Comparison of ENCODE assay signal across 8 mouse cellular contexts in genomic region chr13:44733373-44734111, GRCm38 (mm10). TPM values are rescaled to one million over a fixed set of nuclear protein-coding genes. Genes with fewer than 3 reads are reported as not detected.
DNase-seq lines count a peak whose midpoint lies in the region; ATAC-seq and TF ChIP-seq lines count a peak whose summit lies in the region.

No protein-coding gene starts in this region.

- WGBS in hindbrain, embryonic 12.5 days = 0% methylated on average over 57 of the region's 71 CpGs

- DNase-seq in Patski (ENCODE audit: low read depth, low spot score) = no peak
- DNase-seq in cerebellum, postnatal 10 days = peak; percentile 89 to 90
- peak; percentile 59 to 72 for DNase-seq in frontal cortex, postnatal 10 days (ENCODE audit: low spot score in 2 of 2)
- DNase-seq in left cerebral cortex, adult 11 months (ENCODE audit: low spot score) = peak; percentile 47
- peak; percentile 91 to 92 for DNase-seq in lung, postnatal 4 days
- DNase-seq in retina, postnatal 1 day = peak; percentile 92
- peak; percentile 74 for DNase-seq in urinary bladder, adult 18-20 months (ENCODE audit: low spot score in 2 of 2)

- H3K36me3 ChIP-seq in hindbrain, embryonic 12.5 days = no peaks in the 10 kb centered on the region

- H3K27ac ChIP-seq in hindbrain, embryonic 12.5 days = peak overlapping the region; percentile 64

- no peak for TF ChIP-seq CTCF in Patski (IDR thresholded peaks at IDR 0.05)

- ATAC-seq in Patski = peak; percentile 51
- ATAC-seq in hindbrain, embryonic 12.5 days (ENCODE audit: low FRiP score) = peak; percentile 39

- peak overlapping the region; percentile 77 for H3K9ac ChIP-seq in hindbrain, embryonic 12.5 days

- H3K27me3 ChIP-seq in Patski = no peaks in the 10 kb centered on the region
- H3K27me3 ChIP-seq in hindbrain, embryonic 12.5 days = no peaks in the 10 kb centered on the region

- H3K4me3 ChIP-seq in hindbrain, embryonic 12.5 days = peak overlapping the region; percentile 74

- CTCF ChIA-PET in Patski (lab: Charles Lee) = interaction anchor here (1.0 to 1.5 kb wide), 6 partner anchors 9 to 744 kb away, joined by 3 to 5 read pairs (median 4); no protein-coding TSS in a partner anchor

- in situ Hi-C loops in Patski (cut with MboI; ENCODE audit: low pct_unique_long_range_greater_than_20kb) = loop anchor here (5.0 to 10.0 kb wide), 3 partner anchors 241 to 886 kb away; no protein-coding TSS in a partner anchor

- H3K4me1 ChIP-seq in hindbrain, embryonic 12.5 days = peaks cover 20% of the 10 kb centered on the region

- H3K4me2 ChIP-seq in hindbrain, embryonic 12.5 days (replicated peaks) = peak overlapping the region; percentile 93

- no peaks in the 10 kb centered on the region for H3K9me3 ChIP-seq in hindbrain, embryonic 12.5 days (replicated peaks)

- POLR2A ChIA-PET in Patski (lab: Charles Lee) = interaction anchor here (0.6 kb wide), 2 partner anchors 39 to 40 kb away, joined by 3 read pairs; no protein-coding TSS in a partner anchor

RNA-seq across cellular contexts. Expression of gene Jarid2, which starts 4.3 kb away (rescaled TPM):
- 12.0 TPM for polyA plus RNA-seq in Patski (2021)
- polyA plus RNA-seq in hindbrain, embryonic 12.5 days (2016; fragmentation: Nextera tagmentation; extraction: Ambion mirVana) = 84.6 and 92.4 TPM in 2 replicates
